Mouse (Mus musculus) kidney, postnatal 0 days (tissue): ENCODE measurements at regions not wholly inside any gene's neighbourhood (a gene's known extent, or its start where the extent isn't known, plus 50 kb on each side); places are given as distances from the start of the nearest gene placed in this dataset.
A peak's percentile ranks its signal among the peaks of the same experiment; 100 is the strongest.

ENCODE experiments used
- ATAC-seq: fragments of 200-750 bp; cut with Nextera tagmentation; replicated peaks from 2 replicates; pipeline ENCODE4 v1.8.0; 2017; ENCODE audit warnings: low read depth, moderate number of reproducible peaks, moderate TSS enrichment, moderate library complexity; ENCODE audit not compliant: low FRiP score
- DNase-seq: peaks from one replicate; pipeline ENCODE4 v3.0.0-alpha.2; 2016; ENCODE audit warnings: low spot score
- H3K27ac ChIP-seq: fragments of 300-500 bp; sonication (generic); 2 replicates; pipeline ENCODE4 v1.5.1; 2014; ENCODE audit warnings: mild to moderate bottlenecking
- H3K27me3 ChIP-seq: fragments of 300-500 bp; sonication (generic); 2 replicates; pipeline ENCODE4 v1.6.1; 2014; ENCODE audit warnings: low read length, mixed read lengths; ENCODE audit not compliant: insufficient read depth
- H3K36me3 ChIP-seq: fragments of 300-500 bp; sonication (generic); 2 replicates; pipeline ENCODE4 v1.6.1; 2014; ENCODE audit warnings: low read length, mixed read lengths; ENCODE audit not compliant: insufficient read depth
- H3K4me1 ChIP-seq: fragments of 300-500 bp; sonication (generic); replicated peaks from 2 replicates; pipeline ENCODE4 v1.6.1; 2014; ENCODE audit warnings: antibody characterized with exemption, low read length, mixed read lengths; ENCODE audit not compliant: insufficient read depth
- H3K4me2 ChIP-seq: fragments of 300-500 bp; sonication (generic); 2 replicates; pipeline ENCODE4 v1.6.1; 2014; ENCODE audit warnings: mild to moderate bottlenecking, low read length, moderate library complexity, mixed read lengths
- H3K4me3 ChIP-seq: fragments of 300-500 bp; sonication (generic); replicated peaks from 2 replicates; pipeline ENCODE4 v1.5.1; 2014; ENCODE audit warnings: low read depth, low read length
- H3K9ac ChIP-seq: fragments of 300-500 bp; sonication (generic); 2 replicates; pipeline ENCODE4 v1.6.1; 2014; ENCODE audit warnings: low read depth, low read length
- H3K9me3 ChIP-seq: fragments of 300-500 bp; sonication (generic); replicated peaks from 2 replicates; pipeline ENCODE4 v1.6.1; 2016; ENCODE audit warnings: low read length, inconsistent platforms, mixed read lengths
- CTCF ChIP-seq: IDR thresholded peaks from 2 replicates; pipeline ENCODE4 v1.5.1; 2016; ENCODE audit warnings: antibody characterized with exemption, low read depth, mild to moderate bottlenecking, moderate library complexity
- WGBS: fragments of 180-500 bp; shearing (Covaris S2); extraction: QIAGEN DNeasy Blood & Tissue Kit; methylation state at CpG from one replicate; pipeline ENCODE4 v1.1.7; 2014; 5-methylcytosine and 5-hydroxymethylcytosine counted together

DNA sequence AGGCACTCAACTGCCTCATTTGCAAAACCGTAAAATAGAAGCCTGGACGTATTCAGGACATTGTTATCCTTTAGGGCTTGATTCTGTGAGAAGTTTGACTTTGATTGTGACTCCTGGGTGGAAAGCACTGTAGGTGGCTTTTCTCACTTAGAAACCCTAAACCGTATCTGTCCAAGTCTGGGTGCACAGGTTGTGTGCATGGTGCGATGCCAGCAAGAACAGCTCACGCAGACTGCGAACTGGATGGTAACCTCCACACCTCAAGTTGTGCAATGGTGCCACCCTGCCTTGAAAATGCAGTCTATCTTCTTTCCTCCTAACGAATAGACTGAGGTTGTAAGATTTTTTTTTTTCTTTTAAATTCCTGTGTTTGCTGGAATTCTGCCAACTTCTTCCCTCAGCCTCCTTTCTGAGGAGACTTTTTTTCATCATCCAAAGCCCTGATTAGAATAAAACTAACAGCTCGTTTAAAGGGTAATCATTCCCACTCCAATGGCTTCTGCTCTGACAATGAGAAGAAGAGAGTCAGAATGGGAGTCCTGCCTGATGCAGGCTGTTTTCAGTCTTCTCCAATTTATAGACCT is 383.8 kb upstream of the Slc30a5 start:
- Histone ChIP-seq H3K36me3 (no peaks in the 10 kb centered on the region), H3K4me2 (no peak overlapping the region), H3K9me3 (no peaks in the 10 kb centered on the region), H3K27ac (0 out of 2 replicates have a peak overlapping the region, but pooled peaks have one; percentile 20), H3K4me1 (peaks cover 5% of the 10 kb centered on the region; the same call in 1 of the 2 replicates), H3K27me3 (no peaks in the 10 kb centered on the region), H3K4me3 (no peak overlapping the region), H3K9ac (no peak overlapping the region)
- DNase-seq (peak; percentile 33), ATAC-seq (no peak)
- WGBS, result 49% methylated on average over 8 of the region's 8 CpGs
- no peak for TF ChIP-seq CTCF

DNA sequence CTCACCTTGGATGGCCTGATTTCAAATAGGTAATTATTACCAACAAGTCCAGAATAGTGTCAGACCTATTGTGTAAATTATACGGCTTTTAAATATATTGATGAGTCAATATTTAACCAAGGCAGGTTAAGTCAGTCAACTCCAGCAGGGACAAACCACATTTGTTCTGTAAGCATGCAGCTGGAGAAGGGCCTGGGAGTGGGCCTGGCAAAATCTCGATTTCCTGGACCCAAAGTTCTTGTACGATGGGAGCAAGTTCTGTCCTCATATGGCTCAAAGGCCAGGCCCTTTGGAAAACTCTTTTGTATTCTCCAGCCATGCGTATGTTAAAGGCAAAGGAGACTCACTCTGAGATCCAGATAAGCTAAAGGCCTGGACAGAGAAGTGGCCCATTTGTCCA is 383.2 kb upstream of the Slc30a5 start:
- Histone ChIP-seq H3K9me3 (no peaks in the 10 kb centered on the region), H3K9ac (no peak overlapping the region), H3K4me2 (no peak overlapping the region), H3K36me3 (no peaks in the 10 kb centered on the region), H3K27me3 (no peaks in the 10 kb centered on the region), H3K4me1 (peaks cover 5% of the 10 kb centered on the region; the same call in 1 of the 2 replicates), H3K27ac (0 out of 2 replicates have a peak overlapping the region, but pooled peaks have one; percentile 20), H3K4me3 (no peak overlapping the region)
- no peak for TF ChIP-seq CTCF
- ATAC-seq, result no peak
- 55% methylated on average over 4 of the region's 4 CpGs for WGBS
- DNase-seq, result peak; percentile 16

DNA sequence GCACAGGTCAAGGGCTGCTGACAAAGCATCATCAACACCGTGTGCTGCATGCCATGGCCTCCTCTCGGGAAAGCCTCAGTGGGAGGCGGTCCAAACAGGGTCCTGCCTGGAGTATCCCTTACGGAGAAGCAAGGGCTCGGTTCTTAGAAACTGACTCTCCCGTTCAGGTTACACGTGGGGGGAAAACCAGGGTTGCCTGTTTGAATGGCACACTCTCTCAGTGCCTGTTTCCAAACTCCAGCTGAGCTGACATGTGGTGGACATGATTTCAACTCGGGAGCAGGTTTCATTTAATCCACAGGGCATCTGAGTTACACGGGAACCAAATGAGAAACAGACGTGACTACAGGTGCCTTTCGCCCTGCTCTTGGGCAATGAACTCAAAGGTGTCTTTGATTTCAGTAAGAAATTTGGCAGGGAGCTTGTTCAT is 382.6 kb upstream of the Slc30a5 start:
- no peak for TF ChIP-seq CTCF
- 26% methylated on average over 11 of the region's 11 CpGs for WGBS
- Histone ChIP-seq H3K27ac (0 out of 2 replicates have a peak overlapping the region, but pooled peaks have one; percentile 21), H3K4me2 (no peak overlapping the region), H3K4me3 (no peak overlapping the region), H3K36me3 (no peaks in the 10 kb centered on the region), H3K27me3 (no peaks in the 10 kb centered on the region), H3K9ac (no peak overlapping the region), H3K9me3 (no peaks in the 10 kb centered on the region), H3K4me1 (peaks cover 5% of the 10 kb centered on the region; the same call in 1 of the 2 replicates)
- ATAC-seq (peak; percentile 80), DNase-seq (peak; percentile 60)

DNA sequence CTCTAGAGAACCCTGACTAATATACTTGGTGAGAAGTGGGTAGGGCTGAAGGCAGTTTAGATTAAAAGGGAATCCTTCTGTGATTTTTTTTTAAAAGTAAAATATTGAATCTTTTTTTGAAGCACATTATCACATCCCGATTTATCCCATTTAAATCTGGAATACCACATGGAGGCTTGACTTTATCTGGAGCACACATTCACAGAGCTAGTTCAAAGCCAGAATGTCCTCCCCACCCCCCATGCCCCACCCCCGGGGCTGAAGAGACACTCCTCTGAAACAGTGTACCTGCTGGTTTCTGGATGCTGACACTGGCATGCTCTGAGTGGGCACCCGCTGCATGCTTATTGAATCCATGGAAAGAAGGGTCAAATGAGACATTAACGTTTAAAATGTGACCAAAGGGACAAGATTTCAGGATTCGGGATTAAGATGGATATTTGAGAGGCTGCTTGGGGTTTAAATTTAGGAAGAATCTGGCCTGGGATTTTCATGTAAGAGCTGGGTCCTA is 382.0 kb upstream of the Slc30a5 start:
- DNase-seq (no peak), ATAC-seq (no peak)
- H3K36me3 ChIP-seq, result no peaks in the 10 kb centered on the region
- 0 out of 2 replicates have a peak overlapping the region, but pooled peaks have one; percentile 31 for H3K27ac ChIP-seq
- peaks cover 5% of the 10 kb centered on the region; the same call in 1 of the 2 replicates for H3K4me1 ChIP-seq
- no peak for TF ChIP-seq CTCF
- H3K9ac ChIP-seq, result no peak overlapping the region
- WGBS, result 59% methylated on average over 5 of the region's 5 CpGs
- no peak overlapping the region for H3K4me3 ChIP-seq
- H3K27me3 ChIP-seq, result no peaks in the 10 kb centered on the region
- H3K9me3 ChIP-seq, result no peaks in the 10 kb centered on the region
- no peak overlapping the region for H3K4me2 ChIP-seq

DNA sequence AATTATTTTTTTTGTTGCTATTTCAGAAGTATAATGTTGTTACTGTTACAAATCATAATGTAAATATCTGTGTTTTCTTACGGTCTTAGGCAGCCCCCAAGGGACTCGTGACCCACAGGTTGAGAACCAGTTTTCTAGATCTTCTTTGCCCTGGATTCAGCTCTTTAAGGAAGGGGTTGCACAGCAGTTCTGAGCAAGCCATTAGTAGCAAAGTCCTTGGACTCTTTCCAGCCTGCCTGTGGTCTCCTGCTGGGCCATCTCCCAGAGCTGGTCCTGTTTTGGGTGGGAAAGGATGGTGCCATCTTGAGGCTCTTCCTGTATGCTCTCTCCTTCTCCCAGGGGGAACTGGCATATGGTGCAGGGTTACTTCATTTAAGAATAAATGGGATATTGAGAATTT is 380.9 kb upstream of the Slc30a5 start:
- no peak overlapping the region for H3K4me3 ChIP-seq
- no peak overlapping the region for H3K9ac ChIP-seq
- no peaks in the 10 kb centered on the region for H3K36me3 ChIP-seq
- whole genome bisulfite sequencing, result 61% methylated on average over 2 of the region's 2 CpGs
- H3K4me2 ChIP-seq, result no peak overlapping the region
- no peaks in the 10 kb centered on the region for H3K9me3 ChIP-seq
- no peak overlapping the region for H3K27ac ChIP-seq
- H3K27me3 ChIP-seq, result no peaks in the 10 kb centered on the region
- DNase-seq (no peak), ATAC-seq (no peak)
- peaks cover 5% of the 10 kb centered on the region; the same call in 1 of the 2 replicates for H3K4me1 ChIP-seq
- no peak for TF ChIP-seq CTCF

DNA sequence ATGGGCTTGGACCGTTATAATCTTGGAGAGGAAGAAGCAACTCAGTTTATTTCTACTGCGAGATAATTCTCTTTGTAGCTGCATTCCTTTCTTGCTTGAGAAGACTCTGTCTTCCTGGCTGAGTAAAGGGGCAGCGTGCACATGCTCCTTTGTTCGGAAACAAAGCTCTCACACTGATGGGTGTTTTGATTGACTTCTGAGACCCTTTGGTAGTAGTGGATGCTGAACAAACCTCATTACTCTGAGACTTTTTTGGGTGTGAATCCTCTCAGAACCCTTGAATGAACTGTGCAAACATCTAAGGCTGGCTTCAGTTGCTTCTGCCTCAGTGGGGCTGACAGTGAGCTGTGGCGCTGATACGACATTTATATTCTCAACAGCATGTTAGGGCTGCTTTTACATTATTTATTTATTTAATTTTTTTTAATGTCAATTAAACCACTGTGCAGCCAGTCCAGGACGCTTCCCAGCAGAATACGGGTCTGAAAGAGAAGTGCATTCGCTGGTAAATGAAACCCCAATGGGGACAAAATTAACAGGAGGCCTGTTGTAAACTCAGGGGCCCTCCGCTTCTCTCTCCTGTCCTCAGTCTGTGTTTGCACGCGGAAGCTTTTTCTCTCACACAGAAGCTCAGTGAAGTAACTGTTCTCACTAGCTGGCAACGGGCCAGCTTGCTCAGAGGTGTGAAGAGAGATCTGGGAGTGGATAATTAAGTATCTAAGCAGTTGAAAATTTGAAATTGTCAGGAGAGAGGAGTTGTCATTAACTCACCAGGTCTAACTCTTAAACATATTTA is 380.1 kb upstream of the Slc30a5 start:
- ATAC-seq, result no peak

More for the DNA sequence above, 380.1 kb upstream of the Slc30a5 start:
- no peaks in the 10 kb centered on the region for H3K27me3 ChIP-seq
- no peaks in the 10 kb centered on the region for H3K36me3 ChIP-seq
- WGBS, result 52% methylated on average over 13 of the region's 13 CpGs
- no peak for TF ChIP-seq CTCF
- H3K4me3 ChIP-seq, result no peak overlapping the region
- no peaks in the 10 kb centered on the region for H3K9me3 ChIP-seq
- DNase-seq, result peak; percentile 25
- no peak overlapping the region for H3K4me2 ChIP-seq
- H3K4me1 ChIP-seq, result peaks cover 5% of the 10 kb centered on the region; the same call in 1 of the 2 replicates
- no peak overlapping the region for H3K9ac ChIP-seq
- H3K27ac ChIP-seq, result no peak overlapping the region
